Mouse (Mus musculus): Measurements from ENCODE around the gene Lmo2. TPM values are rescaled to one million over a fixed set of nuclear protein-coding genes. Genes with fewer than 3 reads are reported as not detected.

Lmo2 gene
- polyA plus RNA-seq, 1 experiment = not detected

GRCm38 (mm10) chr2:103931511-103931911 is 26.3 kb upstream of the Lmo2 start:
- H3K4me3 ChIP-seq (ENCODE audit: low read depth, low read length) = no peak overlapping the region
- no peaks in the 10 kb centered on the region for H3K9me3 ChIP-seq (replicated peaks; ENCODE audit: control insufficient read depth, insufficient read depth, low read length, poor library complexity, severe bottlenecking)
- no peak for TF ChIP-seq CTCF (IDR thresholded peaks at IDR 0.05; ENCODE audit: low read depth, low read length)
- no peak for TF ChIP-seq EP300 (IDR thresholded peaks at IDR 0.05; ENCODE audit: insufficient read depth, low read depth, low read length)
- no peak for TF ChIP-seq POLR2A (IDR thresholded peaks at IDR 0.05; ENCODE audit: insufficient read depth, low read length)
- no peaks in the 10 kb centered on the region for H3K4me1 ChIP-seq (ENCODE audit: control insufficient read depth, insufficient read depth, low read length)
- no peak overlapping the region for H3K27ac ChIP-seq (ENCODE audit: insufficient read depth, low read length)
- H3K27me3 ChIP-seq (ENCODE audit: control insufficient read depth, insufficient read depth, low read length, poor library complexity, severe bottlenecking) = no peaks in the 10 kb centered on the region
- H3K36me3 ChIP-seq (ENCODE audit: control insufficient read depth, insufficient read depth, low read length, poor library complexity, severe bottlenecking) = no peaks in the 10 kb centered on the region
- H3K9ac ChIP-seq (ENCODE audit: low read depth, poor library complexity, severe bottlenecking) = no peak overlapping the region

GRCm38 (mm10) chr2:103932025-103932424 is 25.8 kb upstream of the Lmo2 start:
- H3K36me3 ChIP-seq (ENCODE audit: control insufficient read depth, insufficient read depth, low read length, poor library complexity, severe bottlenecking) = no peaks in the 10 kb centered on the region
- no peak overlapping the region for H3K9ac ChIP-seq (ENCODE audit: low read depth, poor library complexity, severe bottlenecking)
- no peaks in the 10 kb centered on the region for H3K9me3 ChIP-seq (replicated peaks; ENCODE audit: control insufficient read depth, insufficient read depth, low read length, poor library complexity, severe bottlenecking)
- no peak overlapping the region for H3K4me3 ChIP-seq (ENCODE audit: low read depth, low read length)
- TF ChIP-seq CTCF (IDR thresholded peaks at IDR 0.05; ENCODE audit: low read depth, low read length) (no peak), POLR2A (IDR thresholded peaks at IDR 0.05; ENCODE audit: insufficient read depth, low read length) (no peak), EP300 (IDR thresholded peaks at IDR 0.05; ENCODE audit: insufficient read depth, low read depth, low read length) (no peak)
- no peaks in the 10 kb centered on the region for H3K4me1 ChIP-seq (ENCODE audit: control insufficient read depth, insufficient read depth, low read length)
- no peaks in the 10 kb centered on the region for H3K27me3 ChIP-seq (ENCODE audit: control insufficient read depth, insufficient read depth, low read length, poor library complexity, severe bottlenecking)
- H3K27ac ChIP-seq (ENCODE audit: insufficient read depth, low read length) = no peak overlapping the region

- Histone ChIP-seq H3K4me3 (ENCODE audit: low read depth, low read length) (no peak overlapping the region), H3K27ac (ENCODE audit: insufficient read depth, low read length) (no peak overlapping the region), H3K4me1 (ENCODE audit: control insufficient read depth, insufficient read depth, low read length) (no peaks in the 10 kb centered on the region), H3K36me3 (ENCODE audit: control insufficient read depth, insufficient read depth, low read length, poor library complexity, severe bottlenecking) (no peaks in the 10 kb centered on the region), H3K9me3 (replicated peaks; ENCODE audit: control insufficient read depth, insufficient read depth, low read length, poor library complexity, severe bottlenecking) (no peaks in the 10 kb centered on the region), H3K9ac (ENCODE audit: low read depth, poor library complexity, severe bottlenecking) (no peak overlapping the region), H3K27me3 (ENCODE audit: control insufficient read depth, insufficient read depth, low read length, poor library complexity, severe bottlenecking) (no peaks in the 10 kb centered on the region)
- TF ChIP-seq POLR2A (IDR thresholded peaks at IDR 0.05; ENCODE audit: insufficient read depth, low read length) (no peak), EP300 (IDR thresholded peaks at IDR 0.05; ENCODE audit: insufficient read depth, low read depth, low read length) (no peak), CTCF (IDR thresholded peaks at IDR 0.05; ENCODE audit: low read depth, low read length) (no peak)
Measured at GRCm38 (mm10) chr2:103932480-103932879, 25.3 kb upstream of the Lmo2 start.

- Histone ChIP-seq H3K27ac (ENCODE audit: insufficient read depth, low read length) (no peak overlapping the region), H3K9me3 (replicated peaks; ENCODE audit: control insufficient read depth, insufficient read depth, low read length, poor library complexity, severe bottlenecking) (no peaks in the 10 kb centered on the region), H3K36me3 (ENCODE audit: control insufficient read depth, insufficient read depth, low read length, poor library complexity, severe bottlenecking) (no peaks in the 10 kb centered on the region), H3K4me3 (ENCODE audit: low read depth, low read length) (no peak overlapping the region), H3K4me1 (ENCODE audit: control insufficient read depth, insufficient read depth, low read length) (no peaks in the 10 kb centered on the region), H3K27me3 (ENCODE audit: control insufficient read depth, insufficient read depth, low read length, poor library complexity, severe bottlenecking) (no peaks in the 10 kb centered on the region), H3K9ac (ENCODE audit: low read depth, poor library complexity, severe bottlenecking) (no peak overlapping the region)
- TF ChIP-seq CTCF (IDR thresholded peaks at IDR 0.05; ENCODE audit: low read depth, low read length) = no peak
- no peak for TF ChIP-seq EP300 (IDR thresholded peaks at IDR 0.05; ENCODE audit: insufficient read depth, low read depth, low read length)
- no peak for TF ChIP-seq POLR2A (IDR thresholded peaks at IDR 0.05; ENCODE audit: insufficient read depth, low read length)
Measured at GRCm38 (mm10) chr2:103934270-103934669, 23.5 kb upstream of the Lmo2 start.

- no peak overlapping the region for H3K27ac ChIP-seq (ENCODE audit: insufficient read depth, low read length)
- no peaks in the 10 kb centered on the region for H3K4me1 ChIP-seq (ENCODE audit: control insufficient read depth, insufficient read depth, low read length)
- H3K36me3 ChIP-seq (ENCODE audit: control insufficient read depth, insufficient read depth, low read length, poor library complexity, severe bottlenecking) = no peaks in the 10 kb centered on the region
- no peak overlapping the region for H3K4me3 ChIP-seq (ENCODE audit: low read depth, low read length)
- H3K27me3 ChIP-seq (ENCODE audit: control insufficient read depth, insufficient read depth, low read length, poor library complexity, severe bottlenecking) = no peaks in the 10 kb centered on the region
- TF ChIP-seq CTCF (IDR thresholded peaks at IDR 0.05; ENCODE audit: low read depth, low read length) (no peak), EP300 (IDR thresholded peaks at IDR 0.05; ENCODE audit: insufficient read depth, low read depth, low read length) (no peak), POLR2A (IDR thresholded peaks at IDR 0.05; ENCODE audit: insufficient read depth, low read length) (no peak)
- no peaks in the 10 kb centered on the region for H3K9me3 ChIP-seq (replicated peaks; ENCODE audit: control insufficient read depth, insufficient read depth, low read length, poor library complexity, severe bottlenecking)
- no peak overlapping the region for H3K9ac ChIP-seq (ENCODE audit: low read depth, poor library complexity, severe bottlenecking)
Measured at GRCm38 (mm10) chr2:103934670-103935069, 23.1 kb upstream of the Lmo2 start.

- Histone ChIP-seq H3K36me3 (ENCODE audit: control insufficient read depth, insufficient read depth, low read length, poor library complexity, severe bottlenecking) (no peaks in the 10 kb centered on the region), H3K9me3 (replicated peaks; ENCODE audit: control insufficient read depth, insufficient read depth, low read length, poor library complexity, severe bottlenecking) (no peaks in the 10 kb centered on the region), H3K4me3 (ENCODE audit: low read depth, low read length) (no peak overlapping the region), H3K9ac (ENCODE audit: low read depth, poor library complexity, severe bottlenecking) (no peak overlapping the region), H3K27ac (ENCODE audit: insufficient read depth, low read length) (no peak overlapping the region), H3K4me1 (ENCODE audit: control insufficient read depth, insufficient read depth, low read length) (no peaks in the 10 kb centered on the region), H3K27me3 (ENCODE audit: control insufficient read depth, insufficient read depth, low read length, poor library complexity, severe bottlenecking) (no peaks in the 10 kb centered on the region)
- TF ChIP-seq CTCF (IDR thresholded peaks at IDR 0.05; ENCODE audit: low read depth, low read length) (no peak), EP300 (IDR thresholded peaks at IDR 0.05; ENCODE audit: insufficient read depth, low read depth, low read length) (no peak), POLR2A (IDR thresholded peaks at IDR 0.05; ENCODE audit: insufficient read depth, low read length) (no peak)
Measured at GRCm38 (mm10) chr2:103935691-103936435, 21.9 kb upstream of the Lmo2 start.
